Mouse (Mus musculus): ENCODE measurements around the gene Hgfac. TPM values are rescaled to one million over a fixed set of nuclear protein-coding genes. Genes with fewer than 3 reads are reported as not detected.
A peak's percentile ranks its signal among the peaks of the same experiment; 100 is the strongest.

Gene Hgfac
- polyA plus RNA-seq, 1 experiment = 89.7 TPM

GRCm38 (mm10) chr5:35088785-35089613, 47.7 kb downstream of the Hgfac start:
- WGBS = 60% methylated on average over 9 of the region's 9 CpGs

GRCm38 (mm10) chr5:35089614-35089963, 48.3 kb downstream of the Hgfac start:
- WGBS = 77% methylated on average over 5 of the region's 5 CpGs
- no peak for DNase-seq (ENCODE audit: low read depth, low spot score)

More at GRCm38 (mm10) chr5:35088785-35089613, 47.7 kb downstream of the Hgfac start:
- DNase-seq (ENCODE audit: low read depth, low spot score) = peak; percentile 56

GRCm38 (mm10) chr5:35091636-35092035, 50.3 kb downstream of the Hgfac start:
- 88% methylated on average over 3 of the region's 3 CpGs for WGBS
- no peak for DNase-seq (ENCODE audit: low read depth, low spot score)

Other genes starting within 250 kb of the Hgfac start
- 2.0 and 2.7 TPM in 2 replicates for gene Msantd1, start 133.5 kb upstream of the Hgfac start, polyA plus RNA-seq (2012; rRNA removed)
- 7.5 and 8.8 TPM in 2 replicates for gene Rgs12, start 92.1 kb upstream of the Hgfac start, polyA plus RNA-seq (2012; rRNA removed)
- gene Dok7, start 15.3 kb downstream of the Hgfac start, polyA plus RNA-seq (2012; rRNA removed) = 0.69 and 1.0 TPM in 2 replicates
- gene Lrpap1, start 64.3 kb downstream of the Hgfac start, polyA plus RNA-seq (2012; rRNA removed) = 18.5 and 20.5 TPM in 2 replicates
- gene Adra2c, start 236.8 kb downstream of the Hgfac start, polyA plus RNA-seq (2012; rRNA removed) = 0.51 and 0.52 TPM in 2 replicates